Mouse (Mus musculus) heart, postnatal 0 days (tissue): ENCODE measurements around the gene Atp6v1fnb.

Source experiments
- CTCF ChIP-seq: IDR thresholded peaks from 2 replicates; pipeline ENCODE4 v1.5.1; 2016; ENCODE audit warnings: antibody characterized with exemption, control low read depth, low read depth
- EP300 ChIP-seq: IDR thresholded peaks from 2 replicates; pipeline ENCODE4 v1.6.1; 2016; ENCODE audit warnings: antibody characterized with exemption, low read depth

- TF ChIP-seq CTCF = no peak
- no peak; the same call in 1 of the 2 replicates for TF ChIP-seq EP300
These were observed 36.1 kb upstream of the Atp6v1fnb start for GRCm38 (mm10) chr6:29434911-29435691.
